Comparison of ENCODE assay signal across 8 mouse cellular contexts in genomic region chr2:24950189-24950535, GRCm38 (mm10). TPM values are rescaled to one million over a fixed set of nuclear protein-coding genes. Genes with fewer than 3 reads are reported as not detected.
DNase-seq lines count a peak whose midpoint lies in the region; ATAC-seq and TF ChIP-seq lines count a peak whose summit lies in the region.

No protein-coding gene starts in this region.

- TF ChIP-seq EP300 in heart, adult 2 months (IDR thresholded peaks at IDR 0.05; ENCODE audit: insufficient read depth, low read depth, low read length), result no peak

- intact Hi-C loops in heart, adult 2 months (cut with DNase I), result no loop called here
- intact Hi-C loops in heart, postnatal 25 days (cut with DNase I), result no loop called here

- peak overlapping the region; percentile 96 for H3ac ChIP-seq in C2C12 (ENCODE audit: control insufficient read depth, insufficient read length, low read depth)

- H3K4me3 ChIP-seq in heart, adult 2 months, result peak overlapping the region; percentile 90
- H3K4me3 ChIP-seq in C2C12 (ENCODE audit: insufficient read depth, poor library complexity, severe bottlenecking), result peak overlapping the region; percentile 82
- peak overlapping the region; percentile 98 for H3K4me3 ChIP-seq in embryonic facial prominence, embryonic 15.5 days (replicated peaks)
- H3K4me3 ChIP-seq in intestine, postnatal 0 days (ENCODE audit: low read depth, low read length), result peak overlapping the region; percentile 93

- H3K4me2 ChIP-seq in embryonic facial prominence, embryonic 15.5 days (replicated peaks), result peak overlapping the region; percentile 85
- peak overlapping the region; percentile 99 for H3K4me2 ChIP-seq in intestine, postnatal 0 days (replicated peaks; ENCODE audit: low read depth)

- no peak for TF ChIP-seq CTCF in heart, adult 2 months (IDR thresholded peaks at IDR 0.05)
- no peak for TF ChIP-seq CTCF in C2C12 (IDR thresholded peaks at IDR 0.05; ENCODE audit: control insufficient read depth, insufficient read depth, insufficient read length)
- no peak for TF ChIP-seq CTCF in intestine, postnatal 0 days (IDR thresholded peaks at IDR 0.05; ENCODE audit: low read depth)

- DNase-seq in heart, adult 2 months, result no peak
- DNase-seq in heart, postnatal 25 days (ENCODE audit: low spot score), result no peak
- DNase-seq in gastrocnemius, postnatal 10 days, result no peak
- no peak for DNase-seq in cerebellum, adult 9-11 months

- H3K9ac ChIP-seq in heart, adult 2 months (ENCODE audit: low read depth, low read length), result peak overlapping the region; percentile 88
- H3K9ac ChIP-seq in embryonic facial prominence, embryonic 15.5 days, result peak overlapping the region; percentile 96
- peak overlapping the region; percentile 85 for H3K9ac ChIP-seq in intestine, postnatal 0 days (ENCODE audit: low read depth, low read length)

- H3K9me3 ChIP-seq in embryonic facial prominence, embryonic 15.5 days (replicated peaks), result no peaks in the 10 kb centered on the region
- no peaks in the 10 kb centered on the region for H3K9me3 ChIP-seq in intestine, postnatal 0 days (ENCODE audit: control insufficient read depth)

- no peak for ATAC-seq in embryonic facial prominence, embryonic 15.5 days (ENCODE audit: insufficient number of reproducible peaks, low FRiP score, low TSS enrichment, low read depth)
- ATAC-seq in intestine, postnatal 0 days, result no peak; the same call in 1 of the 2 replicates
- 0 out of 2 replicates have a peak, but pooled peaks have one; percentile 19 for ATAC-seq in monocyte, adult 5-6 weeks (replicated peaks; ENCODE audit: insufficient number of reproducible peaks, low FRiP score, low TSS enrichment, poor library complexity, severe bottlenecking)

- no peaks in the 10 kb centered on the region for H3K79me2 ChIP-seq in heart, adult 2 months (replicated peaks; ENCODE audit: control insufficient read depth, insufficient read depth, low read length)
- peaks cover 34% of the 10 kb centered on the region for H3K79me2 ChIP-seq in C2C12 (ENCODE audit: control insufficient read depth, insufficient read depth)

- no peaks in the 10 kb centered on the region for H3K27me3 ChIP-seq in heart, adult 2 months (ENCODE audit: control insufficient read depth, insufficient read depth, low read length)
- H3K27me3 ChIP-seq in C2C12 (ENCODE audit: control insufficient read depth, insufficient read depth, insufficient read length), result peaks cover 7% of the 10 kb centered on the region
- no peaks in the 10 kb centered on the region for H3K27me3 ChIP-seq in embryonic facial prominence, embryonic 15.5 days
- no peaks in the 10 kb centered on the region for H3K27me3 ChIP-seq in intestine, postnatal 0 days (replicated peaks; ENCODE audit: control insufficient read depth, insufficient read depth, low read length)

- H3K27ac ChIP-seq in heart, adult 2 months, result peak overlapping the region; percentile 55; the same call in 1 of the 2 replicates
- peak overlapping the region; percentile 22; the same call in 1 of the 2 replicates for H3K27ac ChIP-seq in embryonic facial prominence, embryonic 15.5 days (replicated peaks)
- peak overlapping the region; percentile 57 for H3K27ac ChIP-seq in intestine, postnatal 0 days (ENCODE audit: low read depth, low read length)

- H3K79me3 ChIP-seq in C2C12 (ENCODE audit: low read depth), result peaks cover 12% of the 10 kb centered on the region

- no peak for TF ChIP-seq POLR2A in heart, adult 2 months (IDR thresholded peaks at IDR 0.05; ENCODE audit: insufficient read depth, low read depth, low read length)

- 1% methylated on average over 31 of the region's 31 CpGs for WGBS in heart, adult 2 months
- under 1% methylated on average over 31 of the region's 31 CpGs for WGBS in embryonic facial prominence, embryonic 15.5 days
- WGBS in intestine, postnatal 0 days, result under 1% methylated on average over 31 of the region's 31 CpGs

- H3K4me1 ChIP-seq in heart, adult 2 months (ENCODE audit: control insufficient read depth, insufficient read depth, low read length), result peaks cover 3% of the 10 kb centered on the region
- peaks cover 15% of the 10 kb centered on the region for H3K4me1 ChIP-seq in embryonic facial prominence, embryonic 15.5 days
- H3K4me1 ChIP-seq in intestine, postnatal 0 days (replicated peaks; ENCODE audit: control insufficient read depth, insufficient read depth, low read length), result peaks cover 5% of the 10 kb centered on the region; the same call in 1 of the 2 replicates

- H3K36me3 ChIP-seq in heart, adult 2 months (ENCODE audit: control insufficient read depth, insufficient read depth, low read length), result no peaks in the 10 kb centered on the region
- peaks cover 38% of the 10 kb centered on the region for H3K36me3 ChIP-seq in C2C12 (ENCODE audit: control insufficient read depth, insufficient read depth)
- peaks cover 35% of the 10 kb centered on the region for H3K36me3 ChIP-seq in embryonic facial prominence, embryonic 15.5 days
- peaks cover 28% of the 10 kb centered on the region for H3K36me3 ChIP-seq in intestine, postnatal 0 days (ENCODE audit: control insufficient read depth, insufficient read depth)

TF ChIP-seq in C2C12, 6 proteins besides CTCF, POLR2A, EP300 and RAD21:
- TF ChIP-seq USF1 (IDR thresholded peaks at IDR 0.05; ENCODE audit: low read depth) (no peak), CEBPB (IDR thresholded peaks at IDR 0.05; ENCODE audit: low read depth) (no peak), FOSL1 (IDR thresholded peaks at IDR 0.05; ENCODE audit: insufficient read depth, low read length, poor library complexity, severe bottlenecking) (no peak), MYOG (IDR thresholded peaks at IDR 0.05; ENCODE audit: control insufficient read depth, extremely low read depth, insufficient read length) (no peak), MYOD1 (IDR thresholded peaks at IDR 0.05; ENCODE audit: control insufficient read depth, insufficient read length, low read depth) (no peak), MAX (IDR thresholded peaks at IDR 0.05) (no peak)

RNA-seq across cellular contexts. Expression of gene Zmynd19, which starts 0.6 kb away (rescaled TPM):
- total RNA-seq in heart, adult 2 months (2021), result 10 to 100 TPM; 16.7 to 17.5 TPM
- 6.4 and 10.0 TPM in 2 replicates for polyA plus RNA-seq in heart, adult 2 months (2012; rRNA removed)
- total RNA-seq in heart, postnatal 25 days (2021), result 10 to 100 TPM; 16.7 to 16.8 TPM
- polyA plus RNA-seq in C2C12 (2012; fragmentation: generic; extraction: Trizol), result 35.8 TPM
- polyA plus RNA-seq in embryonic facial prominence, embryonic 15.5 days (2015; fragmentation: Nextera tagmentation; extraction: Ambion mirVana), result 17.0 and 19.4 TPM in 2 replicates
- 5.0 and 5.2 TPM in 2 replicates for polyA plus RNA-seq in intestine, postnatal 0 days (2015; fragmentation: Nextera tagmentation; extraction: Ambion mirVana)
- 3.3 to 10.5 TPM (median 7.3 TPM) in 3 replicates for total RNA-seq in monocyte, adult 5-6 weeks (2017)
- 10 to 100 TPM; 21.1 to 21.8 TPM for total RNA-seq in gastrocnemius, postnatal 10 days (2021)

RNA-seq across cellular contexts. Expression of gene Dph7, which starts 12.0 kb away (rescaled TPM):
- total RNA-seq in heart, adult 2 months (2021), result 1 to 10 TPM; 4.0 to 4.4 TPM
- polyA plus RNA-seq in heart, adult 2 months (2012; rRNA removed), result 6.9 and 10.2 TPM in 2 replicates
- total RNA-seq in heart, postnatal 25 days (2021), result 1 to 10 TPM; 3.3 to 4.0 TPM
- polyA plus RNA-seq in C2C12 (2012; fragmentation: generic; extraction: Trizol), result 13.9 TPM
- 25.7 and 32.6 TPM in 2 replicates for polyA plus RNA-seq in embryonic facial prominence, embryonic 15.5 days (2015; fragmentation: Nextera tagmentation; extraction: Ambion mirVana)
- 7.2 and 8.7 TPM in 2 replicates for polyA plus RNA-seq in intestine, postnatal 0 days (2015; fragmentation: Nextera tagmentation; extraction: Ambion mirVana)
- 8.6 to 12.9 TPM (median 12.2 TPM) in 3 replicates for total RNA-seq in monocyte, adult 5-6 weeks (2017)
- total RNA-seq in gastrocnemius, postnatal 10 days (2021), result 1 to 10 TPM; 5.6 to 8.6 TPM

RNA-seq across cellular contexts. Expression of gene Arrdc1, which starts 15.1 kb away (rescaled TPM):
- 1 to 10 TPM; 4.5 to 5.7 TPM for total RNA-seq in heart, adult 2 months (2021)
- 21.8 and 27.1 TPM in 2 replicates for polyA plus RNA-seq in heart, adult 2 months (2012; rRNA removed)
- total RNA-seq in heart, postnatal 25 days (2021), result 1 to 10 TPM; 5.3 to 6.6 TPM
- 6.6 TPM for polyA plus RNA-seq in C2C12 (2012; fragmentation: generic; extraction: Trizol)
- polyA plus RNA-seq in embryonic facial prominence, embryonic 15.5 days (2015; fragmentation: Nextera tagmentation; extraction: Ambion mirVana), result 50.5 and 52.7 TPM in 2 replicates
- polyA plus RNA-seq in intestine, postnatal 0 days (2015; fragmentation: Nextera tagmentation; extraction: Ambion mirVana), result 66.6 and 68.4 TPM in 2 replicates
- total RNA-seq in monocyte, adult 5-6 weeks (2017), result 101 to 175 TPM (median 138 TPM) in 3 replicates
- total RNA-seq in gastrocnemius, postnatal 10 days (2021), result 1 to 10 TPM; 7.3 to 9.4 TPM

RNA-seq across cellular contexts. Expression of gene Mrpl41, which starts 24.7 kb away (rescaled TPM):
- total RNA-seq in heart, adult 2 months (2021), result 10 to 100 TPM; 80.9 to 97.0 TPM
- polyA plus RNA-seq in heart, adult 2 months (2012; rRNA removed), result 82.0 and 90.0 TPM in 2 replicates
- total RNA-seq in heart, postnatal 25 days (2021), result 100 to 1,000 TPM in 1 of 2 experiments, 10 to 100 TPM in 1; 98.7 to 101 TPM
- polyA plus RNA-seq in C2C12 (2012; fragmentation: generic; extraction: Trizol), result 98.4 TPM
- 127 and 132 TPM in 2 replicates for polyA plus RNA-seq in embryonic facial prominence, embryonic 15.5 days (2015; fragmentation: Nextera tagmentation; extraction: Ambion mirVana)
- polyA plus RNA-seq in intestine, postnatal 0 days (2015; fragmentation: Nextera tagmentation; extraction: Ambion mirVana), result 154 and 159 TPM in 2 replicates
- 22.5 to 54.3 TPM (median 43.5 TPM) in 3 replicates for total RNA-seq in monocyte, adult 5-6 weeks (2017)
- total RNA-seq in gastrocnemius, postnatal 10 days (2021), result 10 to 100 TPM; 47.5 to 53.0 TPM

RNA-seq across cellular contexts. Expression of gene Pnpla7, which starts 25.7 kb away (rescaled TPM):
- 10 to 100 TPM; 22.4 to 29.7 TPM for total RNA-seq in heart, adult 2 months (2021)
- polyA plus RNA-seq in heart, adult 2 months (2012; rRNA removed), result 16.5 and 16.9 TPM in 2 replicates
- 10 to 100 TPM; 22.2 to 23.3 TPM for total RNA-seq in heart, postnatal 25 days (2021)
- polyA plus RNA-seq in C2C12 (2012; fragmentation: generic; extraction: Trizol), result 3.8 TPM
- polyA plus RNA-seq in embryonic facial prominence, embryonic 15.5 days (2015; fragmentation: Nextera tagmentation; extraction: Ambion mirVana), result 8.5 and 9.7 TPM in 2 replicates
- polyA plus RNA-seq in intestine, postnatal 0 days (2015; fragmentation: Nextera tagmentation; extraction: Ambion mirVana), result 16.7 and 18.9 TPM in 2 replicates
- total RNA-seq in monocyte, adult 5-6 weeks (2017), result 52.7 to 87.6 TPM (median 69.0 TPM) in 3 replicates
- 10 to 100 TPM; 18.0 to 19.3 TPM for total RNA-seq in gastrocnemius, postnatal 10 days (2021)
